Mouse (Mus musculus) ES-Bruce4 (cell line): ENCODE results near the gene Zbtb45. TPM values are rescaled to one million over a fixed set of nuclear protein-coding genes. Genes with fewer than 3 reads are reported as not detected.

Experiments
- H3K27ac ChIP-seq: 2 replicates; pipeline ENCODE4 v1.5.1; 2012; ENCODE audit warnings: low read length, inconsistent platforms; ENCODE audit not compliant: insufficient read depth
- H3K27me3 ChIP-seq: 2 replicates; pipeline ENCODE4 v1.6.1; 2012; ENCODE audit warnings: mild to moderate bottlenecking, low read length, inconsistent platforms; ENCODE audit not compliant: control insufficient read depth, poor library complexity, insufficient read depth, severe bottlenecking
- H3K36me3 ChIP-seq: 2 replicates; pipeline ENCODE4 v1.6.1; 2012; ENCODE audit warnings: inconsistent platforms, mild to moderate bottlenecking, low read length, moderate library complexity; ENCODE audit not compliant: control insufficient read depth, poor library complexity, insufficient read depth, severe bottlenecking
- H3K4me1 ChIP-seq: one replicate; pipeline ENCODE4 v1.8.1; 2011; ENCODE audit warnings: low read length; ENCODE audit not compliant: control insufficient read depth, insufficient read depth
- H3K4me3 ChIP-seq: 2 replicates; pipeline ENCODE4 v1.5.1; 2011; ENCODE audit warnings: low read depth, mild to moderate bottlenecking, low read length
- H3K9ac ChIP-seq: 2 replicates; pipeline ENCODE4 v1.6.1; 2012; ENCODE audit warnings: low read depth, mild to moderate bottlenecking, inconsistent platforms; ENCODE audit not compliant: poor library complexity, severe bottlenecking
- H3K9me3 ChIP-seq: replicated peaks from 2 replicates; pipeline ENCODE4 v1.6.1; 2012; ENCODE audit warnings: mild to moderate bottlenecking, low read length, inconsistent platforms; ENCODE audit not compliant: control insufficient read depth, poor library complexity, insufficient read depth, severe bottlenecking
- CTCF ChIP-seq: IDR thresholded peaks from one replicate; pipeline ENCODE4 v1.8.1; 2011; ENCODE audit warnings: low read depth, low read length
- EP300 ChIP-seq: IDR thresholded peaks from 2 replicates; pipeline ENCODE4 v1.6.1; 2011; ENCODE audit warnings: low read depth, low read length; ENCODE audit not compliant: insufficient read depth
- POLR2A ChIP-seq: IDR thresholded peaks from one replicate; pipeline ENCODE4 v1.8.1; 2011; ENCODE audit warnings: low read length; ENCODE audit not compliant: insufficient read depth
- polyA plus RNA-seq: library from polyadenylated mRNA; stranded (reverse); fragments of >200 nt; gene quantifications from 2 replicates; pipeline ENCODE4 v1.2.4, GENCODE M21; 2011; ENCODE audit warnings: low read depth; ENCODE audit not compliant: missing spikeins, insufficient read depth, insufficient read length

Zbtb45 gene
- polyA plus RNA-seq, 1 experiment, result 22.7 TPM

- no peak overlapping the region for H3K27ac ChIP-seq
- no peak for TF ChIP-seq EP300
- no peak for TF ChIP-seq CTCF
- no peak for TF ChIP-seq POLR2A
- no peaks in the 10 kb centered on the region for H3K9me3 ChIP-seq
- H3K36me3 ChIP-seq, result no peaks in the 10 kb centered on the region
- no peak overlapping the region for H3K4me3 ChIP-seq
- no peaks in the 10 kb centered on the region for H3K27me3 ChIP-seq
- peaks cover 2% of the 10 kb centered on the region for H3K4me1 ChIP-seq
- no peak overlapping the region for H3K9ac ChIP-seq
Measured at GRCm38 (mm10) chr7:13053501-13053900, 43.7 kb upstream of the Zbtb45 start.

GRCm38 (mm10) chr7:13053001-13053400 lies 43.2 kb upstream of the Zbtb45 start:
- H3K36me3 ChIP-seq, result no peaks in the 10 kb centered on the region
- H3K27me3 ChIP-seq, result no peaks in the 10 kb centered on the region
- no peak overlapping the region for H3K9ac ChIP-seq
- H3K9me3 ChIP-seq, result no peaks in the 10 kb centered on the region
- peaks cover 2% of the 10 kb centered on the region for H3K4me1 ChIP-seq
- no peak for TF ChIP-seq EP300
- no peak for TF ChIP-seq CTCF
- TF ChIP-seq POLR2A, result no peak
- no peak overlapping the region for H3K4me3 ChIP-seq
- no peak overlapping the region for H3K27ac ChIP-seq

DNA sequence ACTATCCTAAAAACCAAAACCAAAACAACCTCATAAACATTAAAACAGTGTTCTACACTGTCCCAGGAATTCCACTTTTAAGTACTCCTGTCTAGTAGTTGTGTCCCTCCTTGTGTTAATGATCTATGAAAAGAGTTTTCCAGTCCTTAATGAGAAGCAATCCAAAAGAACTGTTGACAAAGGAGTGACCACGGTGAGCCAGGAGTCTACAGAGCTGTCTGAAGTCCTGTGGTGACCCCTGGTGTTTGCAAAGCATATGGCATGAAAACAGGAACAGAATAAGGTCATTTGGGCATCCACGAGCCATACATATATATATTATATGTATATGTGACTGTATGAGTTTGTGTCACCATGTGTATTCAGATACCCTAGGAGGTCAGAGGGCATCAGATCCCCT lies 36.2 kb upstream of the Zbtb45 start:
- Histone ChIP-seq H3K4me3 (no peak overlapping the region), H3K36me3 (no peaks in the 10 kb centered on the region), H3K4me1 (no peaks in the 10 kb centered on the region), H3K27ac (no peak overlapping the region), H3K9me3 (no peaks in the 10 kb centered on the region), H3K9ac (no peak overlapping the region), H3K27me3 (no peaks in the 10 kb centered on the region)
- TF ChIP-seq CTCF, result peak; percentile 64
- no peak for TF ChIP-seq POLR2A
- no peak for TF ChIP-seq EP300

- TF ChIP-seq CTCF (no peak), EP300 (no peak), POLR2A (no peak)
- Histone ChIP-seq H3K4me1 (no peaks in the 10 kb centered on the region), H3K9ac (peak overlapping the region; percentile 59), H3K27me3 (no peaks in the 10 kb centered on the region), H3K36me3 (no peaks in the 10 kb centered on the region), H3K27ac (no peak overlapping the region), H3K4me3 (peak overlapping the region; percentile 76), H3K9me3 (no peaks in the 10 kb centered on the region)
Measured at GRCm38 (mm10) chr7:13044254-13044625, 34.4 kb upstream of the Zbtb45 start.

DNA sequence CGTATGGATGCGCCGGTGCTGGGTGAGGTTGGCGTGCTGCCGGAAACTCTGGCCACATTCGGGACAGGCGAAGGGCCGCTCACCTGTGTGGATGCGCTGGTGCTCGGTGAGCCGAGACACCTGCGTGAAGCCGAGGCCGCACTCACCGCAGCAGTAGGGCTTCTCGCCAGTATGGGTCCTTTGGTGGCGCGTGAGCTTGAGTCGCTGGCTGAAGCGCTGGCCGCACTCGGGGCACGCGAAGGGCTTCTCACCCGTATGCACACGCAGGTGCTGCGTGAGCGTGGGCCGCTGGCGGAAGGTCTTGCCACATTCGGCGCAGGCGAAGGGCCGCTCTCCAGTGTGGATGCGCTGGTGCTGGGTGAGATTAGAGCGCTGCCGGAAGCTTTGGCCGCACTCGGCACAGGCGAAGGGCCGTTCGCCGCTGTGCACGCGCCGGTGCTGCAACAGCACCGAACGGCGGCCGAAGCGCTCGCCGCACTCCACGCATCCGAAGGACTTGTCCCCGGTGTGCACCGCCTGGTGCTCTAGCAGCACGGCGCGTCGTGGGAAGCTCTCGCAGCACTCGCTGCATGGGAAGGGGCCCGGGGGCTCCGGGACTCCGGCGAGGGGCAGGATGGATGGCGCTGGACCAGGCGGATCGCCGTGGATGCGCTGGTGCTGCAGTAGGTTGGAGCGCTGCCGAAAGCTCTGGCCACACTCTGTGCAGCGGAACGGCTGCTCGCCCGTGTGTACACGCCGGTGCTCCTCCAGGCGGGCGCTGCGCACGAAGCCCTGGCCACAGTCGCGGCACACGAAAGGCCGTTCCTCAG lies 33.8 kb upstream of the Zbtb45 start:
- peak overlapping the region; percentile 76 for H3K4me3 ChIP-seq
- H3K9me3 ChIP-seq, result no peaks in the 10 kb centered on the region
- H3K27ac ChIP-seq, result no peak overlapping the region
- no peaks in the 10 kb centered on the region for H3K36me3 ChIP-seq
- TF ChIP-seq POLR2A, result no peak
- TF ChIP-seq EP300, result 0 out of 2 replicates have a peak, but pooled peaks have one; percentile 12
- TF ChIP-seq CTCF, result no peak
- no peaks in the 10 kb centered on the region for H3K4me1 ChIP-seq
- H3K9ac ChIP-seq, result peak overlapping the region; percentile 59
- H3K27me3 ChIP-seq, result no peaks in the 10 kb centered on the region

DNA sequence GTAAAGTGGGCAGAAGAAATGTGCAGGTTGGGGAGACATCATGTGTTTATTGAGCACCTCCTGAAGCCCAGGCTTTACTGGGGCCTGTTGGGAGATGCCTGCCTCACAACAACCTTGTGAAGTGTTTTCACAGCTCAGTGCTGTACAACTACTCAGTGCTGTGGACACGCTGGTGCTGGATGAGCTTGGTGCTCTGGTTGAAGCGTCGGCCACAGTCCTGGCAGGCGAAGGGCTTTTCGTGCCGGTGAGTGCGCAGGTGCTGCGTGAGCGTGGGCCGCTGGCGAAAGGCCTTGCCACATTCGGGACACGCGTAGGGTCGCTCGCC lies 33.2 kb upstream of the Zbtb45 start:
- H3K27ac ChIP-seq, result no peak overlapping the region
- TF ChIP-seq CTCF, result no peak
- no peak for TF ChIP-seq POLR2A
- TF ChIP-seq EP300, result no peak
- no peaks in the 10 kb centered on the region for H3K36me3 ChIP-seq
- no peaks in the 10 kb centered on the region for H3K9me3 ChIP-seq
- peak overlapping the region; percentile 59 for H3K9ac ChIP-seq
- H3K27me3 ChIP-seq, result no peaks in the 10 kb centered on the region
- H3K4me3 ChIP-seq, result peak overlapping the region; percentile 76
- H3K4me1 ChIP-seq, result no peaks in the 10 kb centered on the region
